Mouse (Mus musculus): ENCODE results near the gene Phf21a. TPM values are rescaled to one million over a fixed set of nuclear protein-coding genes. Genes with fewer than 3 reads are reported as not detected.

Phf21a gene
- polyA plus RNA-seq, 1 experiment, result 0.10 TPM

GRCm38 (mm10) chr2:92253777-92254176, 160.9 kb downstream of the Phf21a start:
- Histone ChIP-seq H3K36me3 (ENCODE audit: control insufficient read depth) (no peaks in the 10 kb centered on the region; the same call in 1 of the 2 replicates), H3K4me3 (replicated peaks) (no peak overlapping the region), H3K27me3 (ENCODE audit: control insufficient read depth) (no peaks in the 10 kb centered on the region; the same call in 1 of the 2 replicates), H3K9me3 (ENCODE audit: control insufficient read depth, low read length) (no peaks in the 10 kb centered on the region), H3K4me1 (ENCODE audit: control insufficient read depth) (no peaks in the 10 kb centered on the region)
- TF ChIP-seq GATA1 (IDR thresholded peaks at IDR 0.05; ENCODE audit: low read length), result no peak
- no peak for TF ChIP-seq TAL1 (IDR thresholded peaks at IDR 0.05; ENCODE audit: low read length)

DNA sequence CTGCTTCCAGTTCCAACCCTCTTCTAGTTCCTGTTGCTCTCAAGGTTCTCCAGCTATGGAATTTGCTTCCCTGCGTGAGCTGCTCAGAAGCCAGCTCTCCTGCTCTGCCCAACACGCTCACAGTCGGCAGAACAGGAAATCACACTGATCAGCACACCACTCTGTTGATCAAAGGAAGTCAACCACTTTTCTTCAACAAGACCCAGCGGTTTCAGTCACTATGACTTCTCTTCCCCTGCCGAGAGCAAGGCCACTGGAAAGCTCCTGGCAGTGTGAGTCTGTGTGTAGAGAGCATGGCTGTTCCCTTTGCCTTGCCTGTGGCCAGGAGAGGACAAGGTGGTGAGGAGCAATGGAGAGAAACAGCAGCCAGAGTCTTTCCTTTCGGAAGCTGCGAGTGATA, 163.2 kb downstream of the Phf21a start:
- no peaks in the 10 kb centered on the region; the same call in 1 of the 2 replicates for H3K36me3 ChIP-seq (ENCODE audit: control insufficient read depth)
- H3K4me3 ChIP-seq (replicated peaks), result no peak overlapping the region
- no peaks in the 10 kb centered on the region; the same call in 1 of the 2 replicates for H3K27me3 ChIP-seq (ENCODE audit: control insufficient read depth)
- peaks cover 1% of the 10 kb centered on the region for H3K4me1 ChIP-seq (ENCODE audit: control insufficient read depth)
- no peaks in the 10 kb centered on the region for H3K9me3 ChIP-seq (ENCODE audit: control insufficient read depth, low read length)
- TF ChIP-seq GATA1 (IDR thresholded peaks at IDR 0.05; ENCODE audit: low read length) (no peak), TAL1 (IDR thresholded peaks at IDR 0.05; ENCODE audit: low read length) (no peak)

- TF ChIP-seq GATA1 (IDR thresholded peaks at IDR 0.05; ENCODE audit: low read length) (no peak), TAL1 (IDR thresholded peaks at IDR 0.05; ENCODE audit: low read length) (no peak)
- Histone ChIP-seq H3K4me3 (replicated peaks) (no peak overlapping the region), H3K9me3 (ENCODE audit: control insufficient read depth, low read length) (no peaks in the 10 kb centered on the region), H3K36me3 (ENCODE audit: control insufficient read depth) (no peaks in the 10 kb centered on the region; the same call in 1 of the 2 replicates), H3K27me3 (ENCODE audit: control insufficient read depth) (no peaks in the 10 kb centered on the region; the same call in 1 of the 2 replicates), H3K4me1 (ENCODE audit: control insufficient read depth) (peaks cover 1% of the 10 kb centered on the region)
Observed at GRCm38 (mm10) chr2:92257372-92257956, 164.5 kb downstream of the Phf21a start.

DNA sequence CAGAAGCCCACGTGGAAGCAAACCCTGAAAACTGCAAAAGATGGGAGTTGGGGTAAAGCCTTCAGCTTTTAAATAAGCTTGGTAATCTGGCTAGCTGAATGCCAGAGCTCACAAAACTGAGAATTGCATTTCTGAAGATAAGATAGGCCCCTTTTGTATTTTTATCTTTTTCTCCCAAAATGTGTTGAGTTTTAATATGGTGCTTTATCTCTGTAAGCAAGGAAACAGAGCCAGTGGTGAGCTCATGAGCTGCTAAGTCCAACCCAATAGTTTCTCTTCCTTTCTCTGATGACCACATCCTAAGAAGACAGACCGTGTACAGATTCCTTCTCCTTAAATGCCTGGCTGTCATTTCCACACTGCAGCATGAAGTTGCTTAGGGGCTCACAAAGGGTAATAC, 167.0 kb downstream of the Phf21a start:
- peaks cover 1% of the 10 kb centered on the region for H3K4me1 ChIP-seq (ENCODE audit: control insufficient read depth)
- no peak overlapping the region for H3K4me3 ChIP-seq (replicated peaks)
- TF ChIP-seq TAL1 (IDR thresholded peaks at IDR 0.05; ENCODE audit: low read length) (no peak), GATA1 (IDR thresholded peaks at IDR 0.05; ENCODE audit: low read length) (no peak)

DNA sequence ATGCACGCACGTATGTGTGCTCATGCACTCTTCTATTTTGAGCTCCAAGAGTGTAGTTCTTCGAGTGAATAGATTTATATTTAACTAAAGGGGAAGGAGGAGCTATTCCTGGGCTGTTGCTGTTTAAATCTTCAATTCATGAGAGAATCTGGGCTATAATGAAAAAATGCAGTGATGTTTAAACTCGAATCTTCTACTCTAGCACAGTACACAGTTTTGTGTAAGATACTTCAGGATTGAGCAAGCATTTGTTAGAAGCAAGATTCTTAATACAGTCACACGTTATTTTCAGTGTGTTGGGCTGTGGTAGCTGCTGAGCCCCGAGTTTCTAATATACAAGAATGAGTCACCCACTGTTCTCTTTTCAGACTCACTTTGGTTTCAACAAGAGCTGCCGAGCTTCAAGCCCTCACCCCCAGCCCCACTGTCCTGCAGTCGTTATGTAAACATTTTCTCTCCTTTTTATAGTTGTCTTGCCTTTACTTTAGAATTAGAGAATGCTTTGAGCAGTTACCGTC, 173.2 kb downstream of the Phf21a start:
- Histone ChIP-seq H3K4me1 (ENCODE audit: control insufficient read depth) (no peaks in the 10 kb centered on the region), H3K27me3 (ENCODE audit: control insufficient read depth) (no peaks in the 10 kb centered on the region), H3K4me3 (replicated peaks) (no peak overlapping the region), H3K36me3 (ENCODE audit: control insufficient read depth) (no peaks in the 10 kb centered on the region), H3K9me3 (ENCODE audit: control insufficient read depth, low read length) (no peaks in the 10 kb centered on the region)
- TF ChIP-seq GATA1 (IDR thresholded peaks at IDR 0.05; ENCODE audit: low read length) (no peak), TAL1 (IDR thresholded peaks at IDR 0.05; ENCODE audit: low read length) (no peak)

More for the DNA sequence above, 167.0 kb downstream of the Phf21a start:
- H3K9me3 ChIP-seq (ENCODE audit: control insufficient read depth, low read length), result no peaks in the 10 kb centered on the region
- H3K27me3 ChIP-seq (ENCODE audit: control insufficient read depth), result no peaks in the 10 kb centered on the region; the same call in 1 of the 2 replicates
- H3K36me3 ChIP-seq (ENCODE audit: control insufficient read depth), result no peaks in the 10 kb centered on the region; the same call in 1 of the 2 replicates

- H3K27me3 ChIP-seq (ENCODE audit: control insufficient read depth), result no peaks in the 10 kb centered on the region
- H3K4me3 ChIP-seq (replicated peaks), result no peak overlapping the region
- no peaks in the 10 kb centered on the region for H3K4me1 ChIP-seq (ENCODE audit: control insufficient read depth)
- H3K36me3 ChIP-seq (ENCODE audit: control insufficient read depth), result no peaks in the 10 kb centered on the region
- no peaks in the 10 kb centered on the region for H3K9me3 ChIP-seq (ENCODE audit: control insufficient read depth, low read length)
- TF ChIP-seq GATA1 (IDR thresholded peaks at IDR 0.05; ENCODE audit: low read length) (no peak), TAL1 (IDR thresholded peaks at IDR 0.05; ENCODE audit: low read length) (no peak)
Observed at GRCm38 (mm10) chr2:92269227-92269626, 176.3 kb downstream of the Phf21a start.

GRCm38 (mm10) chr2:92272510-92272909, 179.6 kb downstream of the Phf21a start:
- no peaks in the 10 kb centered on the region for H3K27me3 ChIP-seq (ENCODE audit: control insufficient read depth)
- H3K36me3 ChIP-seq (ENCODE audit: control insufficient read depth), result no peaks in the 10 kb centered on the region
- no peak overlapping the region for H3K4me3 ChIP-seq (replicated peaks)
- no peaks in the 10 kb centered on the region for H3K4me1 ChIP-seq (ENCODE audit: control insufficient read depth)
- no peaks in the 10 kb centered on the region for H3K9me3 ChIP-seq (ENCODE audit: control insufficient read depth, low read length)
- TF ChIP-seq TAL1 (IDR thresholded peaks at IDR 0.05; ENCODE audit: low read length) (no peak), GATA1 (IDR thresholded peaks at IDR 0.05; ENCODE audit: low read length) (no peak)

DNA sequence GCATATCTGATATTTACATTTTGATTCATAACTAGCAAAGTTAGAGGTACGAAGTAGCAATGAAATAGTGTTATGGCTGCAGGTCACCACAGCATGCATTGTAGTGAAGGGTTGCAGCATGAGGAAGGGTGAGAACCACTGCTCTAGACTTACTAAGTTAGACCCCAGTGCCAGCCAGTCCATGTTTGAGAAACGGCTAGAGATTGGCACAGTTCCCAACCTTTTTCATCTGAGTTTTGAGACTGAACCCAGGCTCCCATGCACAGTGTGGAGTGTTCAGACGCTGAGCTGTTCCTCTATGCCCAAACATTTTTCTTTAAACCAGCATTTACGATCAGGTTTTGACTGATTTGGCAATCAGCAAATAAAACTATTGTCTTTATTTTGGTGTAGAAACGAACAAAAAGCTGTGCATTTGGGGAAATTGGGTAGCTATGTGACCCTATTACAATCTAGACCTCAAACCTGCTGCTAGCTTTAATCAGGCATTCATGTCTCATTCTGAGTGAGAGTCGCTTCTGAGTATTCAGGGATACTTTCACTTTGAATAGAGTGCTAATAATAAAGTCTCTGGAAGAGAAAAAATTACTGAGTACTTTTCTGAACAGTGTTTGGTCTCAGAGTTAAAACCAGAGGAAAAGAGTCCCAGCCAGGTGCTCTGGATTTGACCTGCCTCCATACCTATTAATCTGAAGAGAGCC, 180.3 kb downstream of the Phf21a start:
- no peaks in the 10 kb centered on the region for H3K9me3 ChIP-seq (ENCODE audit: control insufficient read depth, low read length)
- no peak for TF ChIP-seq GATA1 (IDR thresholded peaks at IDR 0.05; ENCODE audit: low read length)
- TF ChIP-seq TAL1 (IDR thresholded peaks at IDR 0.05; ENCODE audit: low read length), result no peak
- no peak overlapping the region for H3K4me3 ChIP-seq (replicated peaks)
- no peaks in the 10 kb centered on the region for H3K27me3 ChIP-seq (ENCODE audit: control insufficient read depth)
- no peaks in the 10 kb centered on the region for H3K4me1 ChIP-seq (ENCODE audit: control insufficient read depth)
- no peaks in the 10 kb centered on the region for H3K36me3 ChIP-seq (ENCODE audit: control insufficient read depth)

GRCm38 (mm10) chr2:92273802-92274183, 180.9 kb downstream of the Phf21a start:
- no peaks in the 10 kb centered on the region for H3K4me1 ChIP-seq (ENCODE audit: control insufficient read depth)
- TF ChIP-seq GATA1 (IDR thresholded peaks at IDR 0.05; ENCODE audit: low read length) (no peak), TAL1 (IDR thresholded peaks at IDR 0.05; ENCODE audit: low read length) (no peak)
- H3K27me3 ChIP-seq (ENCODE audit: control insufficient read depth), result no peaks in the 10 kb centered on the region
- H3K4me3 ChIP-seq (replicated peaks), result no peak overlapping the region
- no peaks in the 10 kb centered on the region for H3K9me3 ChIP-seq (ENCODE audit: control insufficient read depth, low read length)
- H3K36me3 ChIP-seq (ENCODE audit: control insufficient read depth), result no peaks in the 10 kb centered on the region
